Mouse (Mus musculus) T-cell, adult 2 months (primary cell): ENCODE measurements around the gene Senp3.
A peak's percentile ranks its signal among the peaks of the same experiment; 100 is the strongest.
"Not testable (repeated sequence)": the region's sequence is repeated elsewhere in the genome, so short reads cannot be mapped to it uniquely, and the experiment has no call there.

Experiments used
- DNase-seq: peaks from one replicate; pipeline ENCODE4 v3.0.0; 2022; ENCODE audit warnings: low spot score

Gene Senp3

DNA sequence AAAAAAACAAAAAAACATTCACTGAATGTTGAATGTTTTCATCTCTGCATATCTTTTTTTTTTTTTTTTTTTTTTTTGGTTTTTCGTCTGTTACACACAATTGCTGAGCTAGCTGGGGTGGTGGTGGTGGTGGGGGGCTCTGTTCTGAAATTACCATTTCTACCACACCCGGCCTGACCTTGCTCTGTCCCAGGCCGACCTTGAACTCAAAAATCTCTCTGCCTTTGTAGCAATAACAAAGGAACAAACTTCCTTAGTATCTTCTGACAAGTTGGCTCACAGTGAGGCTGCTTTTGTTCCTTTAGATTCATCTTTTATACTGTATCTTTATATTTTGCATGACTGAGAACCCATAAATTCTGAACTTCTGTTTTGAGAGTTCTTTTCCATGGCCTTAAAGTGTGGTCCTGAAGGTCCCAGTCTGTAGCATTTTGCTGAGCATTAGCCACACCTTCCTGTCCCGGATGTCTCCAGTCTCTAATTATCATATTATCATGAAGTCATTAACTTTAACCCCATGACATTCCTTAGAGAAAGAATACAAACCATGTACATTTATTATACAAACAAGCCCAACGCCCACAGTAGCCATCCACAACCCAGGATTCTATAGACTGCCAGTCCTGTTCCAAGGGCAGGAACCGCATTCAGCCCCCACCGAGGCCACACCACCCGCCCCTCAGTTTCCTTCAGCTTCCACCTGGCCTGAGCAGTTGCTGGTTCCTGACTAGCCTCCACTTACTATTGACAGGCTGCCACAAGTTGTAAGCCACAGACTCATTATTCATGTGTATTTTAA lies 22.1 kb upstream of the Senp3 start:
- DNase-seq: no peak

DNA sequence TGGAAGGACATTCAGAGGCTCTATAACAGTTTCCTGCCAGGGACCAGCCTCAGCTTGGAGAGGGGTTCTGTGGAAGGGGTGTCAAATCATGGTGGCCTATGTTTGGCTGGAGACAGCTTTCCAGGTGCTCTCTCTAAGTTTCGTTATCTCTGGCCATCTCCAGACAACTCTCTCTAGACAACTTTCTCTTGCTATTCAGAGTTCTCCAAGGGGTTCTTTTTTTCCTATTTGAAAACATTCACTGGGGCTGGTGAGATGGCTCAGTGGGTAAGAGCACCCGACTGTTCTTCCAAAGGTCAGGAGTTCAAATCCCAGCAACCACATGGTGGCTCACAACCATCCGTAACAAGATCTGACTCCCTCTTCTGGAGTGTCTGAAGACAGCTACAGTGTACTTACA lies 21.5 kb upstream of the Senp3 start:
- DNase-seq: not testable (repeated sequence)

DNA sequence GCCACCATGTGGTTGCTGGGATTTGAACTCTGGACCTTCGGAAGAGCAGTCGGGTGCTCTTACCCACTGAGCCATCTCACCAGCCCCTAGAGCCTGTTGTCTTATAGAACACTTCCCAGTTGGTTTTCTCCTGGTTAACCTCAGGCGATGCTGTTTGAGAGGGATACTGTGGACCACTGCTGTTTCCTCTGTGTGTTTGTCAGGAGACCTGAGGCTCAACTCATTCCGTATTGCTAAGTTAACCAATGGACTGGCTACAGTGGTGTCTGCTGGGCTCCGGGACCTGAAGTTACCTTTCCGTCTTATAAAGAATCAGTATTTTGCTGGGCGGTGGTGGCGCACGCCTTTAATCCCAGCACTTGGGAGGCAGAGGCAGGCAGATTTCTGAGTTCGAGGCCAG lies 21.0 kb upstream of the Senp3 start:
- DNase-seq: not testable (repeated sequence)

- no peak for DNase-seq
Observed at GRCm38 (mm10) chr11:69699595-69699994, 17.7 kb upstream of the Senp3 start.

GRCm38 (mm10) chr11:69698574-69698973 lies 16.7 kb upstream of the Senp3 start:
- no peak for DNase-seq

GRCm38 (mm10) chr11:69697396-69697795 lies 15.5 kb upstream of the Senp3 start:
- no peak for DNase-seq

DNA sequence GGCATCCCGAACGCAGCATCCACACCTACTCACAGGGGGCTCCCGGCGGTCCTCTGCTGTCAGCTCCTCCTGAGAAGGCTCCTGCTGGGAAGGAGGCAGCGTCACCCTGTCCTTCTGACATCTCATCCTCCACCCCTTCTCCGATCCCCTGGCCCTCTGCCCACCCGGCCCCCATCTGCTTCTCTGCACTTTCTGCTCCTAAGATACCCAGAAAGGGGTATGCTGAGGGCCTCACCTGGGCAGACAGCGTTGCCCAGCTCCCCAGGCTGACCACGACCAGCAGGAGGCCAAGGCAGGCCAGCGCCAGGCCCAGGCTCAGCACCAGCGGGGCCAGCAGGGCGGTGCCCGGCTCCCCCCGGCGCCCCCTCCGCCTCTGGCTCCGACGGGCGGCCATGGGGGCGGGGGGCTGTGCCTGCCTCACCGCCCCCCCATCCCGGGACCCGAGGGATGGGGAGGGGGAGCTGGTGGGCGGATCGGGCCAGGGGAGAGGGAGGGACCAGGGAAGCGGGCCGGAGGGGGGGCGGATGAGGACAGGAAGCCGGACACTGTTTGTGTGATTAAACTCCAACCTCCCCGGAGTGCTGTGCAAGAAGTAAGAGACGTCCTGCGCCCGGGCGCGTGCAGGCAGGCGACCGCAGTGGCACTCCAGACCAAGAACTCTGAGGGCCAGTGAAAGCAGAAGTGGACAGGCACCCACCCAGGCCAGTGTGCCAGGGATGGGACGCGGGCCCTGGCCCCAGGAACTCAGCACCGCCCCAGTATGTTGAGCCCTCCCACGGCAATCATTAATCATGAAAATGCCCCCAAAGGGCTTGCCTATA lies 13.7 kb upstream of the Senp3 start, which contains the start of the genes Tnfsf12 and Tnfsfm13:
TSS of gene Tnfsf12 (minus strand) at position 489 of the 821 bp plus-strand sequence.
TSS of gene Tnfsfm13 (minus strand) at position 738 of the 821 bp plus-strand sequence.
- no peak for DNase-seq

GRCm38 (mm10) chr11:69695046-69695360 lies 13.1 kb upstream of the Senp3 start:
- no peak for DNase-seq

DNA sequence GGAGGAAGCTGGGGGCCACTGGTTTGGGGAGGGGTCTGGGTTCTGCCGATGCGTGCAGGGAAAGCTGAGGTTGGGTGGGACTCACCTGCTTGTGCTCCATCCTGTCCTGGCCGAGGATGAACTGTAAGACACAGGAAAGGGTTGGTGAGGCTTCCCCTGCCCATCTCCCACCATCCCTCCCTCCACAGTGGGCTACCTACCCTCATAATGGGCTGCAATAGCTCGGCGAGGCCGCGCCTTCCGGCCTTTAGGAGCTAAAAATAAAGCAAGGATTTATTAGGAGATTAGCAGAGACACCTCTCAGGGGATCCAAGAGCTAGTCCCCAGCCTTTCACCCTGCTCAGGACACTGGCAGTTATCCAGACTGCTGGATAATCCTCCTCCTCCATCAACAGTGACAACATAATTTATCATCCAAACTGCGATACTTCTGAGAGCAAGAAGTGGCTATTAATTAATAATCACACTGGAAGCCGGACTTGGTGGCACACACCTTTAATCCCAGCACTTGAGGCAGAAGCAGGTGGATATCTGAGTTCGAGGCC lies 11.6 kb upstream of the Senp3 start:
- no peak for DNase-seq

DNA sequence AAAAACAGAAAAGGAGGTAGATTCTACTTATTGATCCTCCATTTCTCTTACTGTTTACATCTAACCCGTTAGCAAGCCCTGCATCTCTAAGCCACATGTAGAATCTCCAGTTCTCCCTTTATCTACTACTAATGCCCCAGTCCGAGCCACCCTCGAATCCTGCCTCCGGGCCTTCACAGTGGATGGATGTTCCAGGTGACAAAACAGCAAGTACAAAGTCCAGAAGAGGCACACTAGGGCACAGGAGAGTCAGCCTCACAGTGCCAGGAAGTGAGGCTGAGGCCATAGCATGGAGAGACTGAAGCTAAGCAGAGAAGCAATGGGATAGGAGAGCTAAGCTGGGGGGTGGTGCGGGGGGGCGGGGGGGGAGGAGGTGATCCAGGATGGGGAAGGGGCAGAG lies 11.0 kb upstream of the Senp3 start:
- DNase-seq: no peak

GRCm38 (mm10) chr11:69692196-69692811 lies 10.4 kb upstream of the Senp3 start:
- no peak for DNase-seq

DNA sequence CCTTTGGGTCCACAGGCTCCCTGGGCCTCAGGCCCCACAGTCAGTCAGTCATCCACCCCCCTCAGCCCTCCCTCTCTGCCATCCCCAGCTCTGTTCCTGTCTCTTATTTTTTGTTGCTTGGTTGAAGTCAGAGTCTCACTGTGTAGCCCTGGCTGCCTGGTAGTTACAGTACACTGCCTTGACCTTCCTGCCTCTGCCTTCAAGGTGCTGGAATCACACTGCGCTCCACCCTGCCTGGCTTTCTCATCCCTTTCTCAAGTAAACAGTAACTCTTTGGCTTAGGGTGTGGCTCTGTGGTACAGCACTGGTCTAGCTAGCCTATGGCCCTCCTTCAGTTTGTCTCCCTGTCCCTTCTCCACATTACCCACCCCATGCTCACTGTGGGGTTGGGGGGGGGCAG lies 8.0 kb upstream of the Senp3 start:
- DNase-seq: no peak

DNA sequence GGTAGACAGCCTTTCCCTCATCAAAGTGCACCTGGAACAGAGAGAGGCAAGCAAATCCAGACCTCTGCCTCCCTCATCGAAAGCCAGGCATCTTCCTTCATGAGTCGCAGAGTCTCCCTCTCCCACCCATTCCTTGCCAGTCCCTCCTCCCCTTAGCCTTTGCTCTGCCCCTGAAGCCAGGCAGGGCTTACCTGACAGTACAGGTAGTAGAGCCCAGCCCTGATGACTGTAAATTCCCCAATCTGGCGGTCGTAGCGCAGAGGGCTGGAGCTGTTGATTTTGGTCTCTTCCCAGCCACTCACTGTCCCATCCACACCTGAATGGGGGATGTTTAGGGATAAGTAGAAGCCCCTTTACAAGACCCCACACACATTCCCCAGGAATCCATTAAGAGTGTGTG lies 5.2 kb upstream of the Senp3 start:
- no peak for DNase-seq

DNA sequence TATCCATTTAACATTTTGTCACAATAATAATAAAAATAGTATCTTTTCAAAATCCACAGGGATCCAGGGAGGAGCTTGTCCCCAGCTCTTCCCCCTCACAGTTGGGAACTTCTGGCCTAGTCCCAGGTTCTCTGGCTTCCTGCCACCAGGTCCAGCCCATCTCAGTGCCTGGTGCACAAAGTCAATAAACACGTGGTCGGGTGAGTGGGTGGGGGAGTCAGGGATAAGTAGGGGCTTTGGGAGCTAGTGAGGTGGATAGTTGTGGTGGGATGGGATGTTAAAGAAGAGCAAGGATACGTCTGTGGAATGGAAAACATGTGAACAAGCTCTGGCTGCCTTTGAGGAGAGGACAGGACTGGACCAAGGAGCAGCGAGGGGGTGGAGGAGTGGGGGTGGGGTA lies 4.5 kb upstream of the Senp3 start:
- DNase-seq: no peak

DNA sequence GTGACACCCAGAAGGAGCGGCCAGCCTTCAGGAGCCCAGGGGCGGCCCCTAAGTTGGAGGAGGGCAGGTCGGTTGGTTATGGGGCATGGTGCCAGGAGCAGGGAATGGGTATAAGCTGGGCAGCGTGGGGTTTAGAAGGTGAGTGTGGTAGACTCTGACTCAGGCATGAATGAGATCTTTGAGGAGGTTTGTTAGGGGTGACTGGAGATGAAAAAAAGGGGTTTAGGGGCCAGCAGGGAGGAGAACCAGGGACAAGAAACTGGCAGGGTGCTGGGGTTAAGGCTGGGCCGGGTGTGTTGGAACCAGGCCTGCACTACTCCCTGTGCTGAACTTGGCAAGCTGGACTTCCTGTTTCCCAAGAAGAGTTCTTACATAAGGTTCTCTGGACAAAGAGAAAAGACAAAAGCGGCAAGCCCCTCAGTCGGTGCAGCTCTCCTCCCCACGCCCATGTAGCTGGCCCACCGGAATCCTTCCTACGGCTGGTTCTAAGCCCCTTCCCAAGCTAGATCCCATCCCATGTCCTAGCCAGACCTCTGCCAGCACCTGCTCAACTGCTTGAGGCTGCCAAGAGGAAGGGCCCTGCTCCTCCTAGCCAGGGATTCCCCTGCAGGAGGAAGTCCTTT lies 3.8 kb upstream of the Senp3 start, which contains the start of gene Tnfsf13:
TSS of gene Tnfsf13 (minus strand) at position 259 of the 623 bp plus-strand sequence.
- DNase-seq: no peak

- DNase-seq: no peak
Observed at GRCm38 (mm10) chr11:69684936-69685335, 3.1 kb upstream of the Senp3 start.

DNA sequence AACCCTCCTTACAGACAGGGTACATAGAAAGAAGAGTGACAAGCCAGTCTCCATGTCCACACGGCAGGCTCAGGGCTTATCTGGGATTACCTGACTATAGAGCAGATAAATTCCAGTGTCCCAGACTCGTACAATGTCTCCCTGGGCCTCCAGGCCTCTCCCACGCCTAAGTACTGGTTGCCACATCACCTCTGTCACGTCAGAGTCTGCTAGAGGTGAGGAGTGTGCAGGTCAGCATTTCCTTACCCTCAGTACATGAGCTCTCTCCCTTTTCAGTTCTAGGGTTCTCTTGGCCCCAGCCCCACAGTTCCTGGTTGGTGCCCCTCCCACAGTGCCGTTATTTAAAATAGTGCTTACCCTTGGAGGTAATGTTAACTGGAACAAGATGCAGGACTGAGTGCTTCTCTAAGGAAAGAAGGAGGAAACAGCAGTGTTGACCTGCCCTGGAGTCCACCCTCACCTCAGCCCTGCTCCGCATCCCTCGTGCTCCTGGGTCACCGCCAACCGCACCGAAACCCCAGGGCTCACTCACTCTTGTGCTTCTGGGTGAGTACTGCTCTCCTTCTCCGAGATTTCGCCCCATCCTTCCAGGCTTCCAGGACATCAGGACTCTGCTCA lies 2.4 kb upstream of the Senp3 start:
- DNase-seq: no peak

DNA sequence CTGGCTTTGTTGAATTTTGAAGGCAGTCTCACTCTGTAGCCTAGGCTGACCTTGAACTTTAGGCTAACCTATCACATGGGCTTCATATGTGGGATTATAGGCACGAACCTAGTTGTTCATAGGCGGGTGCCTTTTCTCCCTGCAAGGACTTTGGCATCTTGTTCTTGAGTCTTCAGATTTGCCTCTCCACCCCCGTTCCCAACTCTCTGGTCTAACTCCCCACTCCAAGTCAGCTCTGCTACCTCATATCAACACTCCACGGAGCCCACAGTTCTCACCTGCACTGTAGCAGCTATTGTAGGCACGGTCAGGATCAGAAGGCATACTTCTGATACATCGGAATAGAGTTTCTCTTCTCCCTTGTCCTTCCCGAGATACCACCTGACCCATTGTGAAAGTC lies 1.7 kb upstream of the Senp3 start:
- DNase-seq: no peak

- DNase-seq: peak; percentile 82
Observed at GRCm38 (mm10) chr11:69682840-69683533, 1.1 kb upstream of the Senp3 start.

DNA sequence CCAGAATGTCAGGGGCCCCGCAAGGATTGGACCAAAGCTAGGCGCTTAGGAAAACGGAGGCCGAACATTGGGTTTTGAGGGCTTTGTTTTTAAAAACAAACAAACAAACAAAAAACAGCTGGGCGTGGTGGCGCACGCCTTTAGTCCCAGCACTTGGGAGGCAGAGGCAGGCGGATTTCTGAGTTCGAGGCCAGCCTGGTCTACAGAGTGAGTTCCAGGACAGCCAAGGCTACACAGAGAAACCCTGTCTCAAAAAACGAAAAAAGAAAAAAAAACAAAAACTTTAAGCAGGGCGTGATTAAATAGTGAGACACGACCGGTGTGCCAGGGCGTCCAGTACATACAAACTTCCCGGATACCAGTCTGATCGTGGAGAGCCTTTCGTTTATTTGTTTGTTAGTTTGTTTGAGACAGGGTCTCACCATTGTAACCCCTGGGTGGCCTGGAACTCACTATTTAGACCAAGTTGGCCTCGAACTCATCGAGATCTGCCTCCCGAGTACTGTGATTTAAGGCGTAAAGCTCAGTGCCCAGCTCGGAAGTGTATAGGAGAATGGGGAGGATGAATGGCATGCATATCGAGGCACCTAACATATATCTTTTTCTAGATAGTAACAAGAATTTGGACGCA lies 440 bp upstream of the Senp3 start:
- DNase-seq: no peak
